Mouse (Mus musculus) bone marrow, adult 2 months (tissue): Measurements from ENCODE around the gene Mvb12b. TPM values are rescaled to one million over a fixed set of nuclear protein-coding genes. Genes with fewer than 3 reads are reported as not detected.
A peak's percentile ranks its signal among the peaks of the same experiment; 100 is the strongest.

Experiments
- H3K27ac ChIP-seq: fragments of 200-500 bp; 2 replicates; pipeline ENCODE4 v1.5.1; 2012; ENCODE audit warnings: low read depth, mild to moderate bottlenecking, control low read depth, inconsistent platforms, low read length; ENCODE audit not compliant: control insufficient read depth, poor library complexity, insufficient read depth
- H3K4me1 ChIP-seq: fragments of 200-500 bp; 2 replicates; pipeline ENCODE4 v1.6.1; 2011; ENCODE audit warnings: low read length; ENCODE audit not compliant: control insufficient read depth, insufficient read depth
- H3K4me3 ChIP-seq: fragments of 200-500 bp; replicated peaks from 2 replicates; pipeline ENCODE3; 2011; ENCODE audit warnings: mild to moderate bottlenecking, low read depth, low read length, control low read depth; ENCODE audit not compliant: control insufficient read depth
- CTCF ChIP-seq: fragments of 200-500 bp; IDR thresholded peaks from 2 replicates; pipeline ENCODE4 v1.5.1; 2011; ENCODE audit warnings: low read length, control low read depth; ENCODE audit not compliant: control insufficient read depth, insufficient read depth
- POLR2A ChIP-seq: fragments of 200-500 bp; IDR thresholded peaks from 2 replicates; pipeline ENCODE4 v1.6.1; 2011; ENCODE audit warnings: low read depth, mild to moderate bottlenecking, control low read depth, low read length, borderline replicate concordance; ENCODE audit not compliant: control insufficient read depth
- WGBS: fragments of 180-500 bp; shearing (Covaris S2); methylation state at CpG from one replicate; pipeline ENCODE4 v1.1.7; 2018; 5-methylcytosine and 5-hydroxymethylcytosine counted together
- polyA plus RNA-seq: library from polyadenylated mRNA; stranded (reverse); fragments of >200 nt; gene quantifications from 2 replicates; pipeline ENCODE4 v1.2.4, GENCODE M21; 2011; ENCODE audit warnings: low replicate concordance; ENCODE audit not compliant: missing spikeins, insufficient read depth, insufficient read length

Gene Mvb12b
- polyA plus RNA-seq, 1 experiment, result 38.3 TPM

GRCm38 (mm10) chr2:33877663-33878360 is 9.9 kb downstream of the Mvb12b start:
- Histone ChIP-seq H3K4me1 (no peaks in the 10 kb centered on the region), H3K4me3 (no peak overlapping the region), H3K27ac (no peak overlapping the region)
- TF ChIP-seq POLR2A (no peak), CTCF (no peak)
- WGBS, result 70% methylated on average over 6 of the region's 6 CpGs

GRCm38 (mm10) chr2:33876529-33877290 is 11.0 kb downstream of the Mvb12b start:
- no peak overlapping the region for H3K4me3 ChIP-seq
- H3K27ac ChIP-seq, result no peak overlapping the region
- TF ChIP-seq POLR2A (no peak), CTCF (no peak)
- WGBS, result 88% methylated on average over 25 of the region's 25 CpGs
- H3K4me1 ChIP-seq, result no peaks in the 10 kb centered on the region; the same call in 1 of the 2 replicates

DNA sequence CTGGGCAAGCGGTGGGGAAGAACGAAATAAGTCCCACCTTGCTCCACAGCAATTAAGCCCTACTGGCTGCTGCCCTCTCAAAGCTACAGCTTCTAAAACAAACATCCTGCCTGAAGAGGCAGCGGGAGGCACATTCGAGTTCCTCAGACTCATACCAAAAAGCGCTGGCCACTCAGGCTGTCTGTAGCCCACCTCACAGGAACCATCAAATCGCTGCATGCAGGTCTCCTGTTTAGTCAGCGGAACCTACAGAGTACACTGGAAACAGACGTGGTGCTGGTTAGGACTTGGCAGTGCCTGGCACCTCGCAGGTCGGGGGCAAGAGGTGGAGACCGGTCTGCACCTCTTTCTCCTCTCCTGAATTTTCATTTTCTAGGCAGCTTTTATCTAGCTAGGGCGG is 12.2 kb downstream of the Mvb12b start:
- Histone ChIP-seq H3K27ac (no peak overlapping the region), H3K4me3 (no peak overlapping the region), H3K4me1 (peaks cover 3% of the 10 kb centered on the region)
- TF ChIP-seq CTCF, result no peak
- no peak for TF ChIP-seq POLR2A
- WGBS, result 84% methylated on average over 12 of the region's 12 CpGs

- TF ChIP-seq CTCF (no peak), POLR2A (no peak)
- Histone ChIP-seq H3K4me3 (no peak overlapping the region), H3K27ac (no peak overlapping the region), H3K4me1 (peaks cover 3% of the 10 kb centered on the region)
- 92% methylated on average over 10 of the region's 10 CpGs for WGBS
Observed at GRCm38 (mm10) chr2:33874856-33875576, 12.7 kb downstream of the Mvb12b start.

DNA sequence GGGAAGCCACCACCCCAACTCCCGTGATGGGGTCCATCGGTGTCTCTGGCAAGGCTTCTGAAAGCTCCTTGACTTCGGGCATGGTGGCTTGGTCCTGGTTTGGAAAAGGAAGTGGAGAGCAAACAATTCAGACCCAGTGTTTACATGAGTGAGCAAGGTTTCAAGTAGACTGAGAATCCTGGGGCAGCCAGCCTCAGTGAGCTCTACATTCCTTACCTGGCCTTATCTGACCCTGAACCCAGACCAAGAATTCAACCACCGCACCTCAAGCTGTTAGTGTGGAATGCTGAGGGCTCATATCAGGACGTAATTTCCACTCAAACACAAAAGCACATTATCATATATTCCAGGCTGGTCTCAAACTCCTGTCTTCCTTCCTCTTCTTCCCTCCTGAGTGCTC is 13.4 kb downstream of the Mvb12b start:
- Histone ChIP-seq H3K4me1 (peaks cover 7% of the 10 kb centered on the region), H3K27ac (no peak overlapping the region), H3K4me3 (no peak overlapping the region)
- 75% methylated on average over 5 of the region's 5 CpGs for WGBS
- TF ChIP-seq CTCF, result no peak
- no peak for TF ChIP-seq POLR2A

DNA sequence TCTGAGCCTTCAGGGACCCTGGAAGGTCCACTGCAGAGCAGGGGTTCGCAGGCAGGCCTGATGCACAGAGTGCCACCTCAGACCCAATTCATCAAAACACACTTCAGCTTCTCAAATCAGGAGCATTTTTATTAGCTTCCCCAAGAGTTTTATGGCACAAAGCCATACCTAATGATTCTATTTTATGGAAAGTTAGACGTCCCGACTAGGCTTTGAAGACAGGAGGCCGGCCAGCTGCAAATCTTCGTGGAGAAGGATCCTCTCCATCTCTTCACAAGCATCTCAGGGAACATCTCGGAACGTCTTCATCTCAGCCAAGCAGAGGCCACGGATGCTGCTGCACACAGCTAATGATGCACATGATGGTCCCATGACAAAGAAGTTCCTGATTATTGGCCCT is 14.2 kb downstream of the Mvb12b start:
- H3K27ac ChIP-seq, result no peak overlapping the region
- peaks cover 8% of the 10 kb centered on the region for H3K4me1 ChIP-seq
- TF ChIP-seq CTCF, result no peak
- TF ChIP-seq POLR2A, result no peak
- 88% methylated on average over 8 of the region's 8 CpGs for WGBS
- no peak overlapping the region for H3K4me3 ChIP-seq

GRCm38 (mm10) chr2:33872841-33873271 is 14.9 kb downstream of the Mvb12b start:
- no peak overlapping the region for H3K27ac ChIP-seq
- no peak overlapping the region for H3K4me3 ChIP-seq
- WGBS, result 88% methylated on average over 8 of the region's 8 CpGs
- peaks cover 12% of the 10 kb centered on the region for H3K4me1 ChIP-seq
- TF ChIP-seq POLR2A (no peak), CTCF (no peak)

DNA sequence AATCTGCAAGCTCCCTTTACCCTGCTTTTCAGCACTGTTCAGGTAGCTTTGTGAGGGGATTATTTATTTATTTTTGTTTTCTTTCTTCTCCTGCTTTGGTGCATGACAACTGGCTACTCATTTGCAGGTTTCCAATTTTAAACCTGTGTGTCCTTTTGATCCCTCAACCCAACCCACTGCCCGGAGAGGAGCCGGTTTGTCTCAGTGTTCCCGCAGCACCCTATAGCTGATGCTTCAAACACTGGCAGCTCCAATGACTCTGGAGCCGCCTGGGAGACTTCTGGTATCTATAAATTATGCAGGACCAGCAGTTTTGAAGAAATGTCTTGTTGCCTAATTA is 16.6 kb downstream of the Mvb12b start:
- 57% methylated on average over 4 of the region's 4 CpGs for WGBS
- TF ChIP-seq POLR2A (no peak), CTCF (no peak)
- no peak overlapping the region for H3K4me3 ChIP-seq
- peaks cover 15% of the 10 kb centered on the region for H3K4me1 ChIP-seq
- H3K27ac ChIP-seq, result peak overlapping the region; percentile 92
